Mouse (Mus musculus): ENCODE results near the gene Ager. TPM values are rescaled to one million over a fixed set of nuclear protein-coding genes. Genes with fewer than 3 reads are reported as not detected.

Gene Ager
- total and polyA plus RNA-seq, 3 experiments = 2.1 to 6.5 (median 2.2) TPM

DNA sequence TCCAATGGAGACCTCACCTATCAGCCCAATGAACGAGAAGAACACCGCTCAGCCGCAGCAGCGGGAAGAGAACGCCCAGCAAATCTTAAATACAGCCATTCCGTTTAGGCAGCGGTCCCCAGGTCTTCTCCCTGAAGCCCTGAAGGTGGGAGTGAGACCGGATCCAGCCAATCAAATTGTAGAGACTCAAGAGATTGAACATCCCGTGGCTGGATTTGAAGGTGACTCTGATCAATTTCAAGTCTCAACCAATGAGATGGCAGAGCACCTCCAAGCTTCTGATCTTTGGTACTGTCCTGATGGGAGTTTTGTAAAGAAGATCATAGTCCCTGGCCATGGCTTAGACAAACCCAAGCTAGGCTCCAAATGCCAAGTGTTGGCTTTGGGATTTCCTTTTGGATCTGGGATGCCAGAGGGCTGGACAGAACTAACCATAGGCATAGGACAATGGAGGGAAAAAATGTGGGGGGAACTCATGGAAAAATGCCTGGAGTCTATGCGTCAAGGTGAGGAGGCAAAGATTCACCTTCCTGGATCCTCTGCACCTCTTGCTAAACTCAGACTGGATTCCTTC lies 47.7 kb downstream of the Ager start:
- TF ChIP-seq CTCF (IDR thresholded peaks at IDR 0.05; ENCODE audit: low read depth, low read length) (no peak), GATA1 (IDR thresholded peaks at IDR 0.05; ENCODE audit: borderline replicate concordance, low read length) (no peak), TAL1 (conservative IDR thresholded peaks at IDR 0.05; ENCODE audit: low read depth, low read length) (no peak), POLR2AphosphoS5 (IDR thresholded peaks at IDR 0.05; ENCODE audit: insufficient replicate concordance, low read depth, low read length) (no peak), GATA2 (IDR thresholded peaks at IDR 0.05; ENCODE audit: borderline replicate concordance, low read depth, low read length) (no peak)
- peaks cover 38% of the 10 kb centered on the region for H3K4me1 ChIP-seq (ENCODE audit: insufficient read depth, low read depth, low read length)
- H3K4me3 ChIP-seq (ENCODE audit: low read depth, low read length) = peak overlapping the region; percentile 68
- ATAC-seq (ENCODE audit: extremely low read depth, insufficient number of reproducible peaks, low FRiP score, poor library complexity, severe bottlenecking) (no peak), DNase-seq (ENCODE audit: low spot score) (no peak)
- peaks cover 20% of the 10 kb centered on the region for H3K27me3 ChIP-seq (ENCODE audit: insufficient read depth, low read length)
- H3K9me3 ChIP-seq (replicated peaks) = no peaks in the 10 kb centered on the region
- H3K36me3 ChIP-seq (replicated peaks) = peaks cover 34% of the 10 kb centered on the region

DNA sequence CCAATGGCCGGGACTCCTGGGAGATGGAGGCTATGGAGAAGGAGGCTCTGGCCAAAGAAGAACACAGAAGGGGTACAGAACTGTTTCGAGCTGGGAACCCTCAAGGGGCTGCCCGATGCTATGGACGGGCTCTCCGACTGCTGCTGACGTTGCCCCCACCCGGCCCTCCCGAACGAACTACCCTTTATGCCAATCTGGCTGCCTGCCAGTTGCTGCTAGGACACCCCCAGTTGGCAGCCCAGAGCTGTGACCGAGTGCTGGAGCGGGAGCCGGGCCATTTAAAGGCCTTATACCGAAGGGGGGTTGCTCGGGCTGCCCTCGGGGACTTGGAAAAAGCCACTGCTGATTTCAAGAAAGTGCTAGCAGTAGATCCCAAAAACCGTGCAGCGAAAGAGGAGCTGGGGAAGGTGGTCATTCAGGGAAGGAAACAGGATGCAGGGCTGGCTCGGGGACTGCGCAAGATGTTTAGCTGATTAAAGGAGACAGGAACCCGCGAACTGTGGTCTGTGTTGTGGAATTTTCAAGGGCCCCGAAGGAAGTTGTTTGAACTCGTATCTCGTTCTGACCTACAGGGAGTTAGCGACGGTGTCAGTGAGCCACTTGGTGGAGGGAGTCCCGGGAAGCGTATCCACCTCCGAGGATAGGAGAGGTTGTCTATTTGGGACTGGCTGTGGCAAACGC lies 48.3 kb downstream of the Ager start:
- no peak for TF ChIP-seq TAL1 (conservative IDR thresholded peaks at IDR 0.05; ENCODE audit: low read depth, low read length)
- no peak for TF ChIP-seq CTCF (IDR thresholded peaks at IDR 0.05; ENCODE audit: low read depth, low read length)
- no peak for TF ChIP-seq GATA2 (IDR thresholded peaks at IDR 0.05; ENCODE audit: borderline replicate concordance, low read depth, low read length)
- no peak for TF ChIP-seq GATA1 (IDR thresholded peaks at IDR 0.05; ENCODE audit: borderline replicate concordance, low read length)
- no peak for TF ChIP-seq POLR2AphosphoS5 (IDR thresholded peaks at IDR 0.05; ENCODE audit: insufficient replicate concordance, low read depth, low read length)
- H3K9me3 ChIP-seq (replicated peaks) = no peaks in the 10 kb centered on the region
- ATAC-seq (ENCODE audit: extremely low read depth, insufficient number of reproducible peaks, low FRiP score, poor library complexity, severe bottlenecking) = no peak
- H3K36me3 ChIP-seq (replicated peaks) = peaks cover 41% of the 10 kb centered on the region
- peak overlapping the region; percentile 68; the same call in 1 of the 2 replicates for H3K4me3 ChIP-seq (ENCODE audit: low read depth, low read length)
- H3K4me1 ChIP-seq (ENCODE audit: insufficient read depth, low read depth, low read length) = peaks cover 38% of the 10 kb centered on the region
- no peak for DNase-seq (ENCODE audit: low spot score)
- H3K27me3 ChIP-seq (ENCODE audit: insufficient read depth, low read length) = peaks cover 17% of the 10 kb centered on the region

DNA sequence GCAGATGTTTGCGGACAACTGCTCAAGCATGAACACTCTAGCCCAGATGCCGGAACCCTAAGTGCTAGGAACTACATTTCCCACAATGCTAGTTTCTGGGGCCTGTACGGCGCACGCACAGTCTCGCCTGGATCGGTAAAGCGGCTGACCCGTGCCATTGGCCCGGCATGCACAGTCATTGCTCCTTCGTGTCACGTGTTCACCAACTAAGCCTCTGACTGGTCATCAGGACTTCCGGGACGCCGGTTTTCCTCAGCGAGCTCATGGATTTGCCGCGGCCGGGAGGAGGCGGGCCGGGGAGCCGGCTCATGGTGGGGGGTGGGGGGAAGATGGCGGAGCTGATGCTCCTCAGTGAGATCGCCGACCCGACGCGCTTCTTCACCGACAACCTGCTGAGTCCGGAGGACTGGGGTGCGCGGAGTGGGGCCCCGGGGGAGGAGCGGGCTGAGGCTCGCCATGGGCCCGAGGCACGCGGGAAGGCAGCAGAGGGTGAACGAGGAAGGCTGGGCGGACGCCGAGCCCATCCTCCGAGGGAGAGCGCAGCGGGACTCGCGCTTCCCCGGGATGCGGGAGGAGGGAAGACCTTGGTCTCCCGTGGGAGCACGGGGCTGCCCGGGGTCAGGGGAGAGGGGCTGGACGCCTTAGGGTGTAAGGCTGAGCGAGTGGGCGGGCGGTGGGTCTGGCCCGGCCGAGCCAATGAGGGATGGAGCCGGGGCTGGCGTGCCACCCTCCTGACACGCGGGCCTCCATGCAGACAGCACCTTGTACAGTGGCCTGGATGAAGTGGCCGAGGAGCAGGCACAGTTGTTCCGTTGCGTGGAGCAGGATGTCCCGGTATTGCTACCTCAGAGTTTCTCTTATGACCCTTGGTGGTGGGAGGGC lies 49.5 kb downstream of the Ager start, which contains the start of gene Atf6b:
TSS of gene Atf6b (plus strand) at position 241 of the 882 bp plus-strand sequence.
- no peaks in the 10 kb centered on the region for H3K9me3 ChIP-seq (replicated peaks)
- peaks cover 44% of the 10 kb centered on the region for H3K4me1 ChIP-seq (ENCODE audit: insufficient read depth, low read depth, low read length)
- DNase-seq (ENCODE audit: low spot score) = peak; percentile 99

DNA sequence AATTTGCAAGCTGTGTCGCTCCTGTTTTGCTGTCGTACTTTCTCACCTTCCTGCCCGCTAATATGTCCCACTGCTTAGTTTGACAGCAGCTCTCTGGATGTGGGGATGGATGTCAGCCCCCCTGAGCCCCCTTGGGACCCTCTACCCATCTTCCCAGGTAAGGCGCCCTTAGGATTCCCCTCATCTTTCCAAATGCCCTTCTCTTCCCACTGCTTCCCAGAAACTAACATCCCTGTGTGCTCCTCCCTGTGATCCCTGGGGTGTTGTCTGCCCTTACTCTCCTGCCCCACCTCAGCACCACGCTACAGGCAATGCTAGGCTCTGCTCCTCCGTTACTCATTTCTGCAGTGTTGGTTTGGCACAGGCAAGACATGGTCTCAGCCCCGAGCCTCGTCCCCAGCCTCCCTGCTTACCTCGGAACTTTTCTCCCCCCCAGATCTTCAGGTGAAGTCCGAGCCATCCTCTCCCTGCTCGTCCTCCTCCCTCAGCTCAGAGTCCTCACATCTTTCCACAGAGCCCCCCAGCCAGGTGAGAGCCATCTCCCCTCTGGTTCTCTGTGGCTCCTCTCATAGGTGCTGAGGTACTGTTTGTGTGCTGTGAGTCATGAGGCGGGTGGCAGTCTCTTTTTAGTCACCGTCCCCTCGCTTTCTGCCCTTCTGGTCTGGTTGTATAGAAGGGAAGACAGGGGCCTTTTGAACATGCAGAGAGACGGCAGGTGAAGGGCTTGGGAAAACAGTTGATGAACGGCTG lies 50.7 kb downstream of the Ager start:
- TF ChIP-seq CTCF (IDR thresholded peaks at IDR 0.05; ENCODE audit: low read depth, low read length) (no peak), GATA1 (IDR thresholded peaks at IDR 0.05; ENCODE audit: borderline replicate concordance, low read length) (no peak)
- peak overlapping the region; percentile 99; the same call in 1 of the 2 replicates for H3K4me3 ChIP-seq (ENCODE audit: low read depth, low read length)
- H3K27me3 ChIP-seq (ENCODE audit: insufficient read depth, low read length) = 0 out of 2 replicates have a peak, but pooled peaks cover 3% of the 10 kb centered on the region
- no peaks in the 10 kb centered on the region for H3K9me3 ChIP-seq (replicated peaks)
- ATAC-seq (ENCODE audit: extremely low read depth, insufficient number of reproducible peaks, low FRiP score, poor library complexity, severe bottlenecking) (no peak), DNase-seq (ENCODE audit: low spot score) (no peak)
- H3K36me3 ChIP-seq (replicated peaks) = peaks cover 64% of the 10 kb centered on the region
- peaks cover 44% of the 10 kb centered on the region for H3K4me1 ChIP-seq (ENCODE audit: insufficient read depth, low read depth, low read length)

More for the DNA sequence above, 49.5 kb downstream of the Ager start, which contains the start of gene Atf6b:
- Histone ChIP-seq H3K36me3 (replicated peaks) (peaks cover 52% of the 10 kb centered on the region), H3K4me3 (ENCODE audit: low read depth, low read length) (peak within 1 kb of the TSS; percentile 99), H3K27me3 (ENCODE audit: insufficient read depth, low read length) (peaks cover 9% of the 10 kb centered on the region; the same call in 1 of the 2 replicates)
- TF ChIP-seq GATA2 (IDR thresholded peaks at IDR 0.05; ENCODE audit: borderline replicate concordance, low read depth, low read length) (no peak), TAL1 (conservative IDR thresholded peaks at IDR 0.05; ENCODE audit: low read depth, low read length) (no peak), POLR2AphosphoS5 (IDR thresholded peaks at IDR 0.05; ENCODE audit: insufficient replicate concordance, low read depth, low read length) (no peak), CTCF (IDR thresholded peaks at IDR 0.05; ENCODE audit: low read depth, low read length) (no peak), GATA1 (IDR thresholded peaks at IDR 0.05; ENCODE audit: borderline replicate concordance, low read length) (no peak)
- ATAC-seq (ENCODE audit: extremely low read depth, insufficient number of reproducible peaks, low FRiP score, poor library complexity, severe bottlenecking) = peak; percentile 94

DNA sequence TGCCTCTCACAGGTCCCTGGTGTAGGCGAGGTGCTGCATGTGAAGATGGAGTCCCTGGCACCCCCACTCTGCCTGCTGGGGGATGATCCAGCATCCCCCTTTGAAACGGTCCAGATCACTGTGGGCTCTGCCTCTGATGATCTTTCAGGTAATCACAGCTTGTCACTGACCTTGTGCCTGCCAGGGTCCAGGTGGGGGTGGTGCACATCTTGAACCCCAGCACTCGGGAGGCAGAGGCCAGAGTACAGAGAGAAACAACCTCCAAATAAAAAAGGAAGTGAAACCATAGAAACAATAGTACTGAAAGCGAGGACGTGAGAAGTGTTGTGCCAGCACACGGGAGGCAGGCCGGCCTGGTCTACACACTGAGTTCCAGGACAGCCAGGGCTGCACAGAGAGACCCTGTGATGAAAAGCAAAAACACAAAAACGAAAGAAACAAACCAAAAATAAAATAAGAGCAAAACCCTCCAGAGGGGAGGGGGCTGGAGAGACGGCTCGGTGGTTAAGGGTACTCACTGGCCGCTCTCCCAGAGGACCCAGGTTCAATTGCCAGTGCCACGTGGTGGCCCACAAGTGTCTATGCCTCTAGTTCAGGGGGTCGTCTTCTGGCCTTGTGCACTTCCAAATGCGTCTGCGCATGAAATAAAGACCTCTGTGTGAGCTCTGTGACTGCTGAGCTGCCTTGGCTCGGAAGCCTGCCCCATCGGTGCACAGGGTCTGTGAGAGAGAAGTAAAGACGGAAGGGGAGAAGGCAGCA lies 51.6 kb downstream of the Ager start:
- DNase-seq (ENCODE audit: low spot score) (no peak), ATAC-seq (ENCODE audit: extremely low read depth, insufficient number of reproducible peaks, low FRiP score, poor library complexity, severe bottlenecking) (no peak)
- Histone ChIP-seq H3K9me3 (replicated peaks) (no peaks in the 10 kb centered on the region), H3K4me1 (ENCODE audit: insufficient read depth, low read depth, low read length) (peaks cover 44% of the 10 kb centered on the region), H3K27me3 (ENCODE audit: insufficient read depth, low read length) (no peaks in the 10 kb centered on the region), H3K4me3 (ENCODE audit: low read depth, low read length) (no peak overlapping the region), H3K36me3 (replicated peaks) (peaks cover 74% of the 10 kb centered on the region)
- TF ChIP-seq GATA1 (IDR thresholded peaks at IDR 0.05; ENCODE audit: borderline replicate concordance, low read length) (no peak), POLR2AphosphoS5 (IDR thresholded peaks at IDR 0.05; ENCODE audit: insufficient replicate concordance, low read depth, low read length) (no peak), TAL1 (conservative IDR thresholded peaks at IDR 0.05; ENCODE audit: low read depth, low read length) (no peak), GATA2 (IDR thresholded peaks at IDR 0.05; ENCODE audit: borderline replicate concordance, low read depth, low read length) (no peak), CTCF (IDR thresholded peaks at IDR 0.05; ENCODE audit: low read depth, low read length) (no peak)

Other genes with a start within 250 kb of the Ager start
- not detected in 2 replicates for gene Btnl2, start 243.0 kb upstream of the Ager start, total RNA-seq (2014; fragmentation: Nextera tagmentation)
- gene Btnl2, start 243.0 kb upstream of the Ager start, total RNA-seq (2017) = 0.05 TPM in 1 of 2 replicates, not detected in the other
- not detected in 2 replicates for gene Btnl2, start 243.0 kb upstream of the Ager start, polyA plus RNA-seq (2012)
- not detected in 2 replicates for gene Btnl1, start 220.7 kb upstream of the Ager start, total RNA-seq (2014; fragmentation: Nextera tagmentation)
- gene Btnl1, start 220.7 kb upstream of the Ager start, total RNA-seq (2017) = 0.22 TPM in 1 of 2 replicates, not detected in the other
- not detected in 2 replicates for gene Btnl1, start 220.7 kb upstream of the Ager start, polyA plus RNA-seq (2012)
- gene BC051142, start 199.0 kb upstream of the Ager start, total RNA-seq (2014; fragmentation: Nextera tagmentation) = not detected in 2 replicates
- 0.05 and 0.17 TPM in 2 replicates for gene BC051142, start 199.0 kb upstream of the Ager start, total RNA-seq (2017)
- gene BC051142, start 199.0 kb upstream of the Ager start, polyA plus RNA-seq (2012) = not detected in 2 replicates
- not detected in 2 replicates for gene Btnl4, start 120.5 kb upstream of the Ager start, total RNA-seq (2014; fragmentation: Nextera tagmentation)
- 0.22 TPM in 1 of 2 replicates, not detected in the other for gene Btnl4, start 120.5 kb upstream of the Ager start, total RNA-seq (2017)
- gene Btnl4, start 120.5 kb upstream of the Ager start, polyA plus RNA-seq (2012) = not detected in 2 replicates
- not detected in 2 replicates for gene Btnl6, start 80.5 kb upstream of the Ager start, total RNA-seq (2014; fragmentation: Nextera tagmentation)
- 0.11 TPM in 1 of 2 replicates, not detected in the other for gene Btnl6, start 80.5 kb upstream of the Ager start, total RNA-seq (2017)
- not detected in 2 replicates for gene Btnl6, start 80.5 kb upstream of the Ager start, polyA plus RNA-seq (2012)
- 0.19 and 0.60 TPM in 2 replicates for gene Notch4, start 33.6 kb upstream of the Ager start, total RNA-seq (2014; fragmentation: Nextera tagmentation)
- gene Notch4, start 33.6 kb upstream of the Ager start, total RNA-seq (2017) = 0.52 and 0.60 TPM in 2 replicates
- gene Notch4, start 33.6 kb upstream of the Ager start, polyA plus RNA-seq (2012) = 0.34 and 0.88 TPM in 2 replicates
- 86.3 and 99.5 TPM in 2 replicates for gene Gpsm3, start 8.1 kb upstream of the Ager start, total RNA-seq (2014; fragmentation: Nextera tagmentation)
- gene Gpsm3, start 8.1 kb upstream of the Ager start, total RNA-seq (2017) = 33.7 and 43.2 TPM in 2 replicates
- 399 and 473 TPM in 2 replicates for gene Gpsm3, start 8.1 kb upstream of the Ager start, polyA plus RNA-seq (2012)
- 35.8 and 44.2 TPM in 2 replicates for gene Pbx2, start 6.6 kb upstream of the Ager start, total RNA-seq (2014; fragmentation: Nextera tagmentation)
- gene Pbx2, start 6.6 kb upstream of the Ager start, total RNA-seq (2017) = 25.1 and 39.6 TPM in 2 replicates
- gene Pbx2, start 6.6 kb upstream of the Ager start, polyA plus RNA-seq (2012) = 137 and 138 TPM in 2 replicates
- gene Rnf5, start 5.8 kb downstream of the Ager start, total RNA-seq (2014; fragmentation: Nextera tagmentation) = 92.0 and 103 TPM in 2 replicates
- 17.4 and 17.7 TPM in 2 replicates for gene Rnf5, start 5.8 kb downstream of the Ager start, total RNA-seq (2017)
- 63.3 and 70.8 TPM in 2 replicates for gene Rnf5, start 5.8 kb downstream of the Ager start, polyA plus RNA-seq (2012)
- gene Agpat1, start 6.4 kb downstream of the Ager start, total RNA-seq (2014; fragmentation: Nextera tagmentation) = 96.3 and 96.4 TPM in 2 replicates
- 24.7 and 25.8 TPM in 2 replicates for gene Agpat1, start 6.4 kb downstream of the Ager start, total RNA-seq (2017)
- gene Agpat1, start 6.4 kb downstream of the Ager start, polyA plus RNA-seq (2012) = 163 and 165 TPM in 2 replicates
- gene Egfl8, start 18.1 kb downstream of the Ager start, total RNA-seq (2014; fragmentation: Nextera tagmentation) = 1.5 TPM in 1 of 2 replicates, not detected in the other
- gene Egfl8, start 18.1 kb downstream of the Ager start, total RNA-seq (2017) = 0.29 and 0.93 TPM in 2 replicates
- gene Egfl8, start 18.1 kb downstream of the Ager start, polyA plus RNA-seq (2012) = 0.80 and 1.1 TPM in 2 replicates
- 17.1 and 25.6 TPM in 2 replicates for gene Ppt2, start 30.6 kb downstream of the Ager start, total RNA-seq (2014; fragmentation: Nextera tagmentation)
- gene Ppt2, start 30.6 kb downstream of the Ager start, total RNA-seq (2017) = 5.5 and 5.8 TPM in 2 replicates
- 30.8 and 35.1 TPM in 2 replicates for gene Ppt2, start 30.6 kb downstream of the Ager start, polyA plus RNA-seq (2012)
- gene Prrt1, start 31.7 kb downstream of the Ager start, total RNA-seq (2014; fragmentation: Nextera tagmentation) = not detected in 2 replicates
- not detected in 2 replicates for gene Prrt1, start 31.7 kb downstream of the Ager start, total RNA-seq (2017)
- not detected in 2 replicates for gene Prrt1, start 31.7 kb downstream of the Ager start, polyA plus RNA-seq (2012)
- gene Fkbpl, start 46.9 kb downstream of the Ager start, total RNA-seq (2014; fragmentation: Nextera tagmentation) = 1.6 and 4.7 TPM in 2 replicates
- gene Fkbpl, start 46.9 kb downstream of the Ager start, total RNA-seq (2017) = 11.9 and 22.1 TPM in 2 replicates
- gene Fkbpl, start 46.9 kb downstream of the Ager start, polyA plus RNA-seq (2012) = 6.5 and 7.8 TPM in 2 replicates
- gene Atf6b, start 49.3 kb downstream of the Ager start, total RNA-seq (2014; fragmentation: Nextera tagmentation) = 20.5 and 23.0 TPM in 2 replicates
- 7.8 and 9.2 TPM in 2 replicates for gene Atf6b, start 49.3 kb downstream of the Ager start, total RNA-seq (2017)
- gene Atf6b, start 49.3 kb downstream of the Ager start, polyA plus RNA-seq (2012) = 89.0 and 103 TPM in 2 replicates
- gene Tnxb, start 72.7 kb downstream of the Ager start, total RNA-seq (2014; fragmentation: Nextera tagmentation) = 0.08 TPM in 1 of 2 replicates, not detected in the other
- gene Tnxb, start 72.7 kb downstream of the Ager start, total RNA-seq (2017) = under 0.01 and 0.06 TPM in 2 replicates
- not detected in 2 replicates for gene Tnxb, start 72.7 kb downstream of the Ager start, polyA plus RNA-seq (2012)
- not detected in 2 replicates for gene C4b, start 146.0 kb downstream of the Ager start, total RNA-seq (2014; fragmentation: Nextera tagmentation)
- gene C4b, start 146.0 kb downstream of the Ager start, total RNA-seq (2017) = 0.33 TPM in 1 of 2 replicates, not detected in the other
- not detected in 2 replicates for gene C4b, start 146.0 kb downstream of the Ager start, polyA plus RNA-seq (2012)
- gene Cyp21a1, start 206.7 kb downstream of the Ager start, total RNA-seq (2014; fragmentation: Nextera tagmentation) = not detected in 2 replicates
- gene Cyp21a1, start 206.7 kb downstream of the Ager start, total RNA-seq (2017) = not detected in 2 replicates
- not detected in 2 replicates for gene Cyp21a1, start 206.7 kb downstream of the Ager start, polyA plus RNA-seq (2012)
- gene Stk19, start 239.1 kb downstream of the Ager start, total RNA-seq (2014; fragmentation: Nextera tagmentation) = 16.6 and 33.4 TPM in 2 replicates
- gene Stk19, start 239.1 kb downstream of the Ager start, total RNA-seq (2017) = 19.6 and 23.1 TPM in 2 replicates
- 47.6 and 50.2 TPM in 2 replicates for gene Stk19, start 239.1 kb downstream of the Ager start, polyA plus RNA-seq (2012)
- 25.4 and 27.7 TPM in 2 replicates for gene Dxo, start 239.2 kb downstream of the Ager start, total RNA-seq (2014; fragmentation: Nextera tagmentation)
- gene Dxo, start 239.2 kb downstream of the Ager start, total RNA-seq (2017) = 18.2 and 22.7 TPM in 2 replicates
- 58.7 and 70.5 TPM in 2 replicates for gene Dxo, start 239.2 kb downstream of the Ager start, polyA plus RNA-seq (2012)